Mouse (Mus musculus) spleen, postnatal 10 days (tissue): ENCODE measurements around the gene Sos1.
"Not testable (repeated sequence)": the region's sequence is repeated elsewhere in the genome, so short reads cannot be mapped to it uniquely, and the experiment has no call there.

Source experiments
- DNase-seq, 2 experiments: peaks; one replicate each; pipeline ENCODE4 v3.0.0; 2021 to 2022; ENCODE audit warnings: low spot score in 2 of 2

The Sos1 gene

GRCm38 (mm10) chr17:80420998-80421397, 59.3 kb downstream of the Sos1 start:
- DNase-seq: no peak

DNA sequence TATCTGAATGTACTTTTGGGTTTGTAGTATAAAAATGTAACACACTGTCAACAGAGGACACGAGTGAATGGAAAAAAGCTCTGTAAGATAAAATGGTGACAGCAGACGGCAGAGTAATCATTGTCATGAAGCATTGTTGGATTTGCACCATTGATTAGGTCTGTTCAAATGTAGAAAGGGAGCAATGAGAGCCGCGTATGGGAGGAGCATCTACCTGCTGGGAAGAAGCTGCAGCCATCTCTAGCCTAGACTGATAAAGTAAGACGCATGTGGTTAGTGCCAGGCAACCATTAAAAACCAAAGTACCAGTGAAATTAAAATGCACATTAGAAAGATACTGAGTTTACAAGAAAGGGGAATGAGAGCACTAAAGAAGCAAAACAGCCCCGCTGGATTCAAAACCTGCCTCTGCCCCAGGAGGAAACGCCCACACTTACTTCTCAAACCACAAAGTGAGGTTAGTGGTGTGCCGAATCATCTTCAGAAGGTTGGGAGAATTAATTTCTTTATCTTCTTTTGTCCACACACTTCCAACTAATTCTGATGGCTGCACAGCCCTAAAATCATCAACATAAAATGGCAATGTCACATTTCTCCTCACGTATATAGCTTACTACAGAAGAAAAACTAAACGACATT, 61.6 kb downstream of the Sos1 start:
- no peak for DNase-seq

- no peak for DNase-seq
Observed at GRCm38 (mm10) chr17:80411182-80411581, 69.1 kb downstream of the Sos1 start.

- DNase-seq: no peak
Observed at GRCm38 (mm10) chr17:80398243-80398642, 82.0 kb downstream of the Sos1 start.

GRCm38 (mm10) chr17:80391423-80392403, 88.5 kb downstream of the Sos1 start:
- peak; percentile 25 to 74 for DNase-seq

DNA sequence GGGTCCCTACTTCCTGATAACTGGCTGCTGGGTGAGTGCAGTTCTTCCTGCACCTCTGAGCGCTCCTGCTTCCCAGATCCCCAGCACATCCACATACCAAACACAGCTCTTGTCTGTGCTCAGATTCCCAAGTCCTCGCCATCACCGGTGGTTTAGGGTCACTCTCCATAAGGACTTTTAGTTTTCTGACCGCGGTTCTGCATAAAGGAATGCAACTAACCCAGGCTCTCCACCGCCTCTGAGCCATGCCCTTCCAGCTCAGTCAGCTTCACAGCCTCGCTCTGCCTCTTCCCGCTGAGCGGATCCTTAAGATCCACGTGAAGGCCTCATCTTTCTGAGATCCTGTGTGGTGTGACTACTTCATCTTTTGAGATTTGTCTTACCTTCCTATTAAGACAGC, 90.2 kb downstream of the Sos1 start:
- no peak for DNase-seq

DNA sequence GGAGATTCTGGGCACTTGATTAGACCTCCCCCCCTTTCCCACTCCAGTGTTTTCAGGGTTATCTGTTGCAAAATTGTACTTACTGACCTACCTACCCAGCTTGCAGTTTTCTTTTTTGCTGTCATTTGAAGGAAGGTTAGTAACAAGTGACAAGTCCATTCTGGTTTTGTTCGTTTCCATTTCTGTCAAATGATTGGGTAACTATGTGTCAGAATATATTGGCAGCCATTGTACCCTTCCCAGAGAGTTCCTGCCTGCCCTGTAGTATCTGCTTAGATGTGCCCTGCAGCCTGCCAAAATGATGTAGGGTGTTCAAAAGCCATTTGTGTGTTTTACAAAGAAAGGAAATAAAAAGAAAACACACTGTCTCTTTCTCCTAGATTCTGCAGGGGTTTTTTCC, 94.6 kb downstream of the Sos1 start:
- no peak for DNase-seq

GRCm38 (mm10) chr17:80378386-80378785, 101.9 kb downstream of the Sos1 start:
- DNase-seq: not testable (repeated sequence)

DNA sequence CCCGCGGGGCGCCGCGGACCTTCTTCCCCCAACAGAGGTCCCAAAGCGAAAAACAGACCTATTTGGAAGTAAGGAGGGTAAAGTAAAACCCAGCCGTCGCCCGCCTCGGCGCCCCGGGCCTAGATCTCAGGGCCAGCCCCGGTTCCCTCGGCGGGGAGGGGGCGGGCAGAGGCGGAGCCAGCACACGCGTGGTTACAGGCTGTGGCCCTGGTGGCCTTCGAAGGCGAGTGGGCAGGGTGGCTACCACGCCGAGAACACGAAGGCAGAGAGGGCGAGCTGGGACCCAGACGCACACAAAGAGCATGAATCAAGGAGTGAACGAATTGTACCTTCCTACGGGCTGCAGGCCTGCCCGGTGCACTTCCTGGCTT, 106.5 kb downstream of the Sos1 start:
- no peak for DNase-seq

- peak; percentile 55 to 87 for DNase-seq
Observed at GRCm38 (mm10) chr17:80372989-80373725, 107.1 kb downstream of the Sos1 start, which contains the start of gene Gm10190. TSS of gene Gm10190 (minus strand) at chr17:80373541.

DNA sequence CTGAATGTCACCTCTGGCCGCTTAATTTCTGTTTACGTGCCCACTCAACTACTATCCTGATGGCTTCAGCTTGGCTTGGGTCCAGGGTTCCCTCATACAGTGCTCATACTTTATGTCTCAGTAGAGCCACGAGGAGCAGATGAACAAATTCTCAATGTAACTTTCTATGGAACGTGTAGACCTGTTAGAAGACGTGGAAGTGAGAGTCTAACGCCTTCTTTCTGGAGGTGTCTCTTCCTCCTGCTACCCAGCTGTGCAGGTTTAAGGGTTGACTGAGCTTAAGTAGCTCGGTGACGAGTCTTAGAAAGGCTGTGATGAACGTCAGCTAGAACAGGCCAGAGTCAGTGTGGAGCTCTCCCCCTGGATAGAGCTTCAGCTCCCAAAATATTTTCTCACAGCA, 111.6 kb downstream of the Sos1 start:
- no peak for DNase-seq

GRCm38 (mm10) chr17:80367276-80367675, 113.0 kb downstream of the Sos1 start:
- DNase-seq: no peak

DNA sequence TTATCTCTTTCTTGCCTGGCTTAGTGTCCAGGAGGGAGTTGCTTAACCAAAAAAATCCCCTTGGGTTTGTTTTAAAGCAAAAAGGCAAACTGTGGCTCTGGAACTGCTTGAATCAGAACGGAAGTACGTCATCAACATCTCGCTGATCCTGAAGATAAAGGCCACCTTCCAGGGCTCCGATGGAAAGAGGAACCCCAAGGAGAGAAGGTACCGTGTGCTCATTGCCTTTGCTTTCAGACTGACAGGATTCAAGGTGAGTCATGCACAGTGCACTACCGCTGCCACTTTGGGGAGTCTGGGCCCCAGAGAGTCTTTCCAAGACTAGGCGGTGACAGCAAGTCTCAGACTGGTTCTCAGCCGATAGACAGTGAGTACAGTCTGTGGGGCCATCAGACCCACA, 120.0 kb downstream of the Sos1 start:
- no peak for DNase-seq

DNA sequence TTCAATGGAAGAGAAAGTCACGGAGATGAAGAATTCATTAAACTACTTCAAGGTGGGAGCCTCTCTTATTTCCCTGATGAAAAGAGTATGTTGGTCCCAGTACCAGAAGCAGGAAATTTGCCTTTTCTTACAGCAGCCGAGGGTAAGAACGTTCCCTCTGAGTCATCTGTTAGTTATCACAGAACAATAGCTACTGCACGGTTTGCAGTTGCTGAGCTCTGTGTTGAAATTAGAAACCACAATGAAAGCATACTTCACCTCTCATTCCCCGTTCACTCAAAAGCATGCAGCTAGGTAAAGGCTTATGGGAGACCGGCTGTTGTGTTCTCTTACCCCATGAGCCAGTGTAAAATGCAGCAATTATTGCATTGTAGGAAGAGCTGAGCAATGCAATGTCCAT, 133.0 kb downstream of the Sos1 start:
- no peak for DNase-seq

DNA sequence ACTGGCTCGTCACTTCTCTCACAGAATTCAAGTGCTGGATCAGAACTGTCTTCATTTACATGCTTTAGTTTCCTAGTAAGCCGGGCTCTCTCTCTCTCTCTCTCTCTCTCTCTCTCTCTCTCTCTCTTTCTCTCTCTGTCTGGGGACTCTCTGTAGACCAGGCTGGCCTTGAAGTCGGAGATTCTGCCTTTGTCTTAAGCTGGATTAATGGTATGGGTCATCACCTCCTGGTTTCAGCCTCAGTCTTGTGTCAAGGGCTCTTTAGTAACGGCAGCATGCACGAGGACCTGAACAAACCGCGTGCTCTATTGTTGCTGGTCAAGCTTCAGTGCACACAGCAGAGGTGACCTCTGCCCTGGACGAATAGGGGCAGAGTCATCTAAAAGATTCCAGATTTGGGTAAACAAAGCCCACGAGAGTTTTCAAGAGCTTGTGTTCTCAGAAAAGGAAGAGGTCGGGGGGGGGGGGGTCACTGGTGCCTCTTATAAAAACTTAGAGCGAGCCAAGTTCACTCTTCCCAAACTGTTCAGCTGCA, 133.6 kb downstream of the Sos1 start:
- DNase-seq: no peak

DNA sequence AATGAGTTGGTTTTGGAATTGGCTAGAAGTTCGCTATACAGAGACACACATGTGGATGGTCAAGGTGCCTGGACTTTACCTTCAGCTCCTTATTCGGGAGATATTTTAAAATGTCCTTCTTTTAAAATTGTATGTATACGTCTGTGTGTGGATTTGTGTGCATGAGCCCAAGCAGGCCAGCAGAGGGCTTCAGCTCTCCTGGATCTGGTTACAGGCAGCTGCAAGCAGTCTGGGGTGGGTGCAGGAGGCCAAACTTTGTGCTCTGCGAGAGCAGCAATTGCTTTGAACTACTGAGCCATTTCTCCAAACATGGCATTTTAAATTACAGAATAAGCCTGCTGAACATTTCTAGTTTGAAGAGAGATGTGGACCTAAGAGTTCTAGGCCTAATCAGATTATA, 135.0 kb downstream of the Sos1 start:
- no peak for DNase-seq
